Mouse (Mus musculus) olfactory bulb, adult 2 months (tissue): Measurements from ENCODE around the gene Gm5168. TPM values are rescaled to one million over a fixed set of nuclear protein-coding genes. Genes with fewer than 3 reads are reported as not detected.
"Not testable (repeated sequence)": the region's sequence is repeated elsewhere in the genome, so short reads cannot be mapped to it uniquely, and the experiment has no call there.

Source experiments
- H3K27ac ChIP-seq: fragments of 200-500 bp; 2 replicates; pipeline ENCODE4 v1.5.1; 2012; ENCODE audit warnings: low read depth, low read length; ENCODE audit not compliant: insufficient read depth
- H3K4me1 ChIP-seq: fragments of 200-500 bp; 2 replicates; pipeline ENCODE4 v1.6.1; 2012; ENCODE audit warnings: low read length; ENCODE audit not compliant: control insufficient read depth, insufficient read depth
- H3K4me3 ChIP-seq: fragments of 200-500 bp; 2 replicates; pipeline ENCODE4 v1.5.1; 2012; ENCODE audit warnings: mild to moderate bottlenecking, low read depth, low read length, moderate library complexity; ENCODE audit not compliant: insufficient read depth
- WGBS: fragments of 180-500 bp; shearing (Covaris S2); methylation state at CpG from one replicate; pipeline ENCODE4 v1.1.7; 2018; 5-methylcytosine and 5-hydroxymethylcytosine counted together
- polyA plus RNA-seq: library from polyadenylated mRNA; stranded (reverse); fragments of >200 nt; gene quantifications from 2 replicates; pipeline ENCODE4 v1.2.4, GENCODE M21; 2012; ENCODE audit warnings: low replicate concordance; ENCODE audit not compliant: missing spikeins, insufficient read depth, insufficient read length

Gm5168 gene
- polyA plus RNA-seq: not detected in 2 replicates

DNA sequence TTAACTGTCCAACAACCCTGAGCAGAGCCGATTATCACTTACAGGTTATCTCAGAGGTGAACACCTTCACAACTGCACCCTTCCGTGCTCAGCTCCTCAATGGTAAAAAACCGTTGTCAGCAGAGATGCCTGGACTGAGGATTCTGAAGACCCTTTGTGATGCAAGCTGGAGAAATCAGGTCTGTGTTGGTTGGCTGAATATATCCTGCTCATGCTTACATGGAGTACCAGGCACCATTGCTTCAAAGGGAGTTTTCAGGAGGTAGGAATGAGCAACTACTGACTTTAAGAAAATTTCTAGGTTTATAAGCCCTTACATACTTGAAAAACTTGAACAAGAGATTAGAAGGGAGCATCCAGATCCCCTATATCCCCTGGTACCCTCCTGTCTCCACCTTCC, at the start of gene Gm5168:
Gene Gm5168, minus strand, starts transcription at position 101 of the 400 bp plus-strand sequence.
- H3K27ac ChIP-seq, H3K4me1 ChIP-seq: not testable (repeated sequence)
- 80% methylated on average over 1 of the region's 3 CpGs for WGBS

More for the DNA sequence above, at the start of gene Gm5168:
- not testable (repeated sequence) for H3K4me3 ChIP-seq

Other genes starting within 250 kb of the Gm5168 start
- not detected in 2 replicates for gene Gm2012, start 180.3 kb upstream of the Gm5168 start, polyA plus RNA-seq